Mouse (Mus musculus) thymus, adult 2 months (tissue): Measurements from ENCODE around the gene Mthfsd. TPM values are rescaled to one million over a fixed set of nuclear protein-coding genes. Genes with fewer than 3 reads are reported as not detected.
A peak's percentile ranks its signal among the peaks of the same experiment; 100 is the strongest.

Experiments
- DNase-seq: peaks from one replicate; pipeline ENCODE4 v3.0.0; 2021
- H3K27ac ChIP-seq: fragments of 200-500 bp; 2 replicates; pipeline ENCODE4 v1.5.1; 2012; ENCODE audit warnings: low read length, control low read depth; ENCODE audit not compliant: control insufficient read depth, insufficient read depth
- H3K27me3 ChIP-seq: fragments of 200-500 bp; 2 replicates; pipeline ENCODE4 v1.6.1; 2012; ENCODE audit warnings: mild to moderate bottlenecking, low read length, moderate library complexity, mixed read lengths; ENCODE audit not compliant: control insufficient read depth, insufficient read depth
- H3K36me3 ChIP-seq: fragments of 200-500 bp; 2 replicates; pipeline ENCODE4 v1.6.1; 2012; ENCODE audit warnings: mild to moderate bottlenecking, low read length, moderate library complexity; ENCODE audit not compliant: control insufficient read depth, insufficient read depth
- H3K4me1 ChIP-seq: fragments of 200-500 bp; replicated peaks from 2 replicates; pipeline ENCODE4 v1.6.1; 2012; ENCODE audit warnings: low read length; ENCODE audit not compliant: control insufficient read depth, insufficient read depth
- H3K4me3 ChIP-seq: fragments of 200-500 bp; 2 replicates; pipeline ENCODE4 v1.5.1; 2012; ENCODE audit warnings: mild to moderate bottlenecking, low read length, control low read depth, moderate library complexity; ENCODE audit not compliant: control insufficient read depth, insufficient read depth
- CTCF ChIP-seq: fragments of 200-500 bp; IDR thresholded peaks from 2 replicates; pipeline ENCODE4 v1.5.1; 2012; ENCODE audit warnings: mild to moderate bottlenecking, control low read depth, low read length, moderate library complexity, borderline replicate concordance; ENCODE audit not compliant: control insufficient read depth, poor library complexity, insufficient read depth; ENCODE audit errors: extremely low read depth
- POLR2A ChIP-seq: fragments of 200-500 bp; IDR thresholded peaks from 2 replicates; pipeline ENCODE4 v1.6.1; 2012; ENCODE audit warnings: mild to moderate bottlenecking, low read length, control low read depth, moderate library complexity; ENCODE audit not compliant: control insufficient read depth, poor library complexity, insufficient read depth; ENCODE audit errors: extremely low read depth
- WGBS: fragments of 180-500 bp; shearing (Covaris S2); methylation state at CpG from one replicate; pipeline ENCODE4 v1.1.7; 2018; 5-methylcytosine and 5-hydroxymethylcytosine counted together
- polyA plus RNA-seq: library from polyadenylated mRNA; depleted of rRNA; stranded (reverse); fragments of >200 nt; gene quantifications from 2 replicates; pipeline ENCODE4 v1.2.3, GENCODE M21; 2012

The Mthfsd gene
- polyA plus RNA-seq, 1 experiment = 69.4 TPM

DNA sequence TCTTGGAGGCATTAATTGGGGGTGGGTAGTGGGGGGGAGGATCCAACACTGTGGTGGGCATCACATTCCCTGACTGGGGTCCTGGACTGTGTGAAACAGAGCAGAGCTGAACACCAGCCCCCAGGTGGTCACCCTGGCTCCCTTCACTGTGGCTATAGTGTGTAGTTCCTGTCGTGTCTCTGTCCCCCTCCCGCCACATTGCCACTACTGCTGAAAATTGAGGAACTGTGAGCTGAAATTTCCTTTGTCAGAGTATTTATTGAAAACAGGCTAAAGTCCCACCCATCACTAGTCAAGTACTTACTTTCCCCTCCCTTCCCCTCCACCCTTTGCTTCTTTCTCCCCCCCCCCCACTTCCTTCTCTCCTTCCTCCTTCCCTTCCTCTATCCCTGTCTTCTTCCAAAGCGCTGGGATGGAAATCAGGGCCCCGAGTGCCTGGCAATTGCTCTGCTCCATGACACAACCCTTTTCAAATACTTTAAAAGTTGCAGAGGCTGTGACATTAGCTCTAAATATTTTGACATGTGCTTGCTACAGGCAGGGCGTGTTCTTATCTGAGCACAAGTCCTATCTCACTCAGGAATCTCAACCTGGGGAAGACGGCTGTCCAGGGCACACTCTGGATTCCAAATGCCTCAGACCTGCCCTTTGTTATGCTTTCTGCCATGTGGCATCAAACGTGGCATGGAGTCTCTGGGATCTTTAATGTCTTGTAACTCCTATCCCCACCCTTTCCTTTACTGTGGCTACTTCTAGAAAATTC lies 3.1 kb upstream of the Mthfsd start:
- WGBS = 40% methylated on average over 7 of the region's 7 CpGs
- H3K36me3 ChIP-seq = no peaks in the 10 kb centered on the region
- no peak overlapping the region for H3K4me3 ChIP-seq
- peaks cover 16% of the 10 kb centered on the region for H3K27me3 ChIP-seq
- no peak overlapping the region for H3K27ac ChIP-seq
- TF ChIP-seq POLR2A = no peak
- no peak for TF ChIP-seq CTCF
- H3K4me1 ChIP-seq = peaks cover 7% of the 10 kb centered on the region; the same call in 1 of the 2 replicates
- no peak for DNase-seq

DNA sequence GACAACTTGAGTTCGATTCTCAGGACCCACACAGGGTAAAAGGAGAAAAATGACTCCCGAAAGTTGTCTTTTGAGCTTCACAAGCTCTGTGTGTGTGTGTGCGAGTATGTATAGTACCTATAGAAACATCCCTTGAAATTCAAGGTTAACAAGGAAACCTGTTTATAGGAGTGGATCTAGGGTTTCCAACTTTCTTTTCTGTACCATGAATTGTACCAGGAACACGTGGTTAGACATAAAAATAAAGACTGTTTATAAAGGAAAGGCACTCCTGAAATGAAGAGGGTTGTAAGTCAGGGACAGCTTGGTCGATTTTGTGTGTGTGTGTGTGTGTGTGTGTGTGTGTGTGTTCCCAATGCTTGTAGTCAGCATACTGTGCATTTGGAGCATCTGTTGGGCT lies 465 bp upstream of the Mthfsd start:
- no peak for DNase-seq
- Histone ChIP-seq H3K4me1 (peaks cover 6% of the 10 kb centered on the region; the same call in 1 of the 2 replicates), H3K36me3 (no peaks in the 10 kb centered on the region), H3K4me3 (peak overlapping the region; percentile 69), H3K27ac (no peak overlapping the region), H3K27me3 (no peaks in the 10 kb centered on the region; the same call in 1 of the 2 replicates)
- 12% methylated on average over 5 of the region's 5 CpGs for WGBS
- no peak for TF ChIP-seq CTCF
- TF ChIP-seq POLR2A = no peak

DNA sequence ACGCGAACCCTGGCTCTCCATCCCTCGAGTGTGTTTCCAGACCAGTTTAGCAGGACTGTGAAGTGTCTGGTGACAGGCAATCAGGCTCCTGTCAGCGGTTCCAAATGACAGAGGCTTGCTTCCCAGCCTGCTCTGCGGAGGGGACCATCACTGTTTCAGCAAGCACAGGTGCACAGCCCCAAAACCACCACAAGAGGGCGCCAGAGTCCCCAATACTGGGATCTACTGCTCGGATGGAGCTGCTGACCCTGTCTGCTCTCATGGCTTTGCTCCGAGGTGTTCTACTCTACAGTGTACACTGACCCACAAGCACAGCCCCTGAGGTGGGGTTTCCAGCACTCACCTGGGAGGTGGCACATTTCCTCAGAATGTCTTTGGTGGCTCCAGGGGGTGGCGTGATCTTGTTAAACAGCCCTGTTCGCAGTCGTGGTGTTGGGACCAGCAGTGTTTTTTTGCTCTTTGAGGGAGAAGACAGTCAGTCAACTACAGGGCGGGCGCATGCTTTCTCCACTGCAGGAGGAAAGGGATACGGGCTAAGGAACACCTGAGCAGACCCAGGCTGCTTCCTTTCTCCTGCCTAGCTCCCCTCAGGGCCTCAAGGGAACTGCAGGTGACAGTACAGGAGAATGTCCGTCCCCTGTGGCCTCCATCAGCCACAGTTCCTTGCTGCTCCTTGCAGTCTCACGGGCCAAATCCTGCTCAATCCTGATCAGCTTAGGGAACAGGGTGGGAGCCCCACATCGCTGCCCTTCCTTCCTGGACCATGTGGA lies 4.0 kb downstream of the Mthfsd start:
- 68% methylated on average over 17 of the region's 17 CpGs for WGBS
- Histone ChIP-seq H3K36me3 (peaks cover 8% of the 10 kb centered on the region), H3K27ac (no peak overlapping the region), H3K4me1 (peaks cover 6% of the 10 kb centered on the region; the same call in 1 of the 2 replicates), H3K4me3 (no peak overlapping the region), H3K27me3 (no peaks in the 10 kb centered on the region)
- peak; percentile 96 for TF ChIP-seq CTCF
- TF ChIP-seq POLR2A = no peak
- DNase-seq = peak; percentile 78

DNA sequence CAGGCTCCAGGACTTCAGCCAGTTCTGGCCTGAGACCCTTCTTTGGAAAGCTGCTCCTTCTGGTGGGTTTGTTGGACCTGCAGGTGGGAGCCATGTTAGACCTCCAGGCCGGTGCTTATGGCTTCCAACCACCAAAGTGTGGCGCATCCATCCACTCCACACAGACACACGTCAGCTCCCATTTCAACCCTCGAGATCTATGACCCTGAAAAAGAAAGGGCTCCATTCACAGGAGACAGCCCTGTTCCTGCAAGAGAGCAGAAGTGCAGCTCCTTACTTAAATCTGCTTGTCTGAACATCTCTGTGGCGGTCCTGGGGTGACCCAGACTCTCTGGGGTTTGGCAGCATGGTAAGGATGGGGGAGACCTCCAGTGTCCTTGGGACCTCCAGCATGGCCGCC lies 14.7 kb downstream of the Mthfsd start:
- Histone ChIP-seq H3K27ac (no peak overlapping the region), H3K4me1 (no peaks in the 10 kb centered on the region), H3K27me3 (peaks cover 15% of the 10 kb centered on the region), H3K36me3 (peaks cover 2% of the 10 kb centered on the region; the same call in 1 of the 2 replicates), H3K4me3 (no peak overlapping the region)
- TF ChIP-seq POLR2A (no peak), CTCF (no peak)
- 69% methylated on average over 6 of the region's 6 CpGs for WGBS
- no peak for DNase-seq

DNA sequence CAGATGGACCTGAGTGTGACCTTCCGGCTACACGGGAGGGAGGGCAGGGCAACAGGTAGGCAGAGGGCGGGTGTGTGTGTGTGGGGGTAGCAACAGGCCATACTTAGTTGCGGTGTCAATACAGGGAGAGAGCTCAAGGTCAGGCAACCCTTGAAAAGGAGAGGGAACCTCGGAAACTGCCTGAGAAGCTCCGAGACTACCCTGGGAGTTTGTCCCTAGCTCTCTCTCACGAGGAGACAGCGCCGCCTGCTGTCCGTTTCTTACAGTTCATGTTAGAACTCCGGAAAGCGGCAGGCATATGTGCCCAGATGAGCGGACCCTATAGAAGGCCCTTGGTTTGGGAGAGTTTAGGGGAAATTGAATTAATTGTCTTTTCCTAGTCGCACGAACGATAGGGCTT lies 15.6 kb downstream of the Mthfsd start:
- Histone ChIP-seq H3K36me3 (no peaks in the 10 kb centered on the region), H3K4me1 (no peaks in the 10 kb centered on the region), H3K4me3 (no peak overlapping the region), H3K27me3 (peaks cover 18% of the 10 kb centered on the region), H3K27ac (no peak overlapping the region)
- TF ChIP-seq CTCF (peak; percentile 86; the same call in 1 of the 2 replicates), POLR2A (0 out of 2 replicates have a peak, but pooled peaks have one; percentile 26)
- peak; percentile 80 for DNase-seq
- WGBS = 4% methylated on average over 16 of the region's 16 CpGs

DNA sequence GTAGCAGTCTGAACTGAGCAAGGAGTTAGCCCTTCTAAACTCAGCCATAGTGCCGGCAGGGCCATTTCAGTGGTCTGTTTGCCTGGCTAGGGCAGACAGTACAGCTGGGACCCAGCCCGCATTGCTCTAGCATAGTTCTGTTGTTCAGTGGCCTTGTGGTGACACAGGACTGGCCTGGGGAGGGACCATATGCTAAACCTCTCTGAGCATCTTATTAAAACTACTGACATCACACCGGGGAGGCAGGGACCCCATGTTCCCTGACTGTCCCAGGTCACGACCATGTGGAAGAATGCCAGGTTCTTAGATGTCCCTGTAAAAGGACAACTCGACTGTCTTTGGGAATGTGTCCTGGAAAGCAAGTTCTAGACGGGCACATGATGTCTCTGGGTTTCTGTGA lies 16.1 kb downstream of the Mthfsd start:
- TF ChIP-seq CTCF (no peak), POLR2A (no peak)
- Histone ChIP-seq H3K4me1 (no peaks in the 10 kb centered on the region), H3K4me3 (no peak overlapping the region), H3K36me3 (no peaks in the 10 kb centered on the region), H3K27ac (no peak overlapping the region), H3K27me3 (peaks cover 18% of the 10 kb centered on the region)
- 33% methylated on average over 6 of the region's 6 CpGs for WGBS
- DNase-seq = no peak

DNA sequence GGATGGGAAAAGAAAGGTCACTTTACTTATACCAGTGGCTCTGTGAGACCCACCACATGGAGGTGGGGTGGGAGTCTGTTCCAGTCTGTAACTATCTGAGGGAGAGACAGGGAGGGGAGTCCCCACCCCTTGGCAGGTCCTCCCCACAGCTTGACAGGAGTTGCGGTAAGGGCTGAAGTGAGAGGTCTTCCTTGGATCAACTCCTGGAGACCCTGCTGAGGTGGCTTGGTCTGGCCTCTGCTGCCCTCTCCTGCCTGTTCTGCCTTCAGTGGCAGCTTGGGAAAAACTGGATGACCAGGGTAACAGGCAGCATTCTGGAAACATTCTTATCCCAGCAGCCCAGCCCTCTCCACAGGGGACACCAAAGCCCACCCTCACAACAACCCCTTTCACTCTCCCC lies 17.5 kb downstream of the Mthfsd start:
- 36% methylated on average over 1 of the region's 1 CpGs for WGBS

More for the DNA sequence above, 17.5 kb downstream of the Mthfsd start:
- H3K27ac ChIP-seq = no peak overlapping the region
- no peak for TF ChIP-seq CTCF
- TF ChIP-seq POLR2A = no peak
- DNase-seq = no peak
- no peak overlapping the region for H3K4me3 ChIP-seq
- H3K4me1 ChIP-seq = no peaks in the 10 kb centered on the region
- H3K36me3 ChIP-seq = no peaks in the 10 kb centered on the region
- H3K27me3 ChIP-seq = peaks cover 21% of the 10 kb centered on the region
